Mouse (Mus musculus): ENCODE measurements around the gene Ugt1a9. TPM values are rescaled to one million over a fixed set of nuclear protein-coding genes. Genes with fewer than 3 reads are reported as not detected.
"Not testable (repeated sequence)": the region's sequence is repeated elsewhere in the genome, so short reads cannot be mapped to it uniquely, and the experiment has no call there.

Ugt1a9 gene
- polyA plus RNA-seq (2015; fragmentation: Nextera tagmentation; extraction: Ambion mirVana): 0.36 and 0.59 TPM in 2 replicates

DNA sequence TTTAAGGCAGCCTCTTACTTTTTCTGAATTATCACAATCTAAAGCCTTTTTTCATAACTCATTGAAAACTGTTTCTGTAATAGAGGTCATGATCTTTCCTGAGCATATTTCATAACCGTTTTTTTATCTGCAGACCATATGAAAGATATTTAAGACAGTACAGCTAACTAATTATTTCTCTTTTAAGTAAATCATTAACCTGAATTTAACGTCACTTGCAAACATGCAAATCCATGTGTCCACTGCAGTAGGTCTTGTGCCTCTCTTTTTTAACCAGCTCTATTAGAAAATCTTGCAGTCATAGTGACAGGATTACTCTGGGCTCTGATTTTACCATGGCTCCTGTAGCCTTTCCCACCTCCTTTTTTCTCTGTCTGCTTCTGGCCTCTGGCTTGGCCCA, at the start of gene Ugt1a9:
Gene Ugt1a9 (plus strand): TSS at position 306 of the 400 bp plus-strand sequence.
- Histone ChIP-seq H3K4me1 (replicated peaks) (no peaks in the 10 kb centered on the region), H3K4me3 (replicated peaks) (no peak within 1 kb of the TSS), H3K27me3 (no peaks in the 10 kb centered on the region), H3K36me3 (replicated peaks) (no peaks in the 10 kb centered on the region), H3K27ac (replicated peaks) (no peak within 1 kb of the TSS), H3K9me3 (replicated peaks) (no peaks in the 10 kb centered on the region), H3K4me2 (no peak within 1 kb of the TSS), H3K9ac (no peak within 1 kb of the TSS)
- WGBS (ENCODE audit: insufficient replicate concordance): 51% methylated on average over 2 of the region's 2 CpGs
- no peak for ATAC-seq (ENCODE audit: insufficient read depth)

DNA sequence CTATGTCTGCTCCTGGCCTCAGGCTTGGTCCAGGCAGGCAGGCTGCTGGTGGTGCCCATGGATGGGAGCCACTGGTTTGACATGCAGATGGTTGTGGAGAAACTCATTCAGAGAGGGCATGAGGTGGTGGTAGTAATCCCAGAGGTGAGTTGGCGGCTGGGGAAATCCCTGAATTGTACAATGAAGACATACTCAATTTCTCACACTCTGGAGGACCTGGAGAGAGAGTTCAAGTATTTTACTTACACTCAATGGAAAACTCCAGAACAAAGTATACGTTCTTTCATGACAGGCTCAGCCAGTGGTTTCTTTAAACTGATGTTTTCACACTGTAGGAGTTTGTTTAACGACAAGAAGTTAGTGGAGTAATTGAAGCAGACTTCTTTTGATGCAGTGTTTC, 45.4 kb upstream of the Ugt1a9 start:
- not testable (repeated sequence) for H3K27ac ChIP-seq (replicated peaks); ATAC-seq (ENCODE audit: insufficient read depth); H3K27me3 ChIP-seq; H3K9ac ChIP-seq; H3K36me3 ChIP-seq (replicated peaks); H3K4me1 ChIP-seq (replicated peaks); H3K9me3 ChIP-seq (replicated peaks); H3K4me3 ChIP-seq (replicated peaks); H3K4me2 ChIP-seq
- WGBS (ENCODE audit: insufficient replicate concordance): 52% methylated on average over 3 of the region's 3 CpGs

DNA sequence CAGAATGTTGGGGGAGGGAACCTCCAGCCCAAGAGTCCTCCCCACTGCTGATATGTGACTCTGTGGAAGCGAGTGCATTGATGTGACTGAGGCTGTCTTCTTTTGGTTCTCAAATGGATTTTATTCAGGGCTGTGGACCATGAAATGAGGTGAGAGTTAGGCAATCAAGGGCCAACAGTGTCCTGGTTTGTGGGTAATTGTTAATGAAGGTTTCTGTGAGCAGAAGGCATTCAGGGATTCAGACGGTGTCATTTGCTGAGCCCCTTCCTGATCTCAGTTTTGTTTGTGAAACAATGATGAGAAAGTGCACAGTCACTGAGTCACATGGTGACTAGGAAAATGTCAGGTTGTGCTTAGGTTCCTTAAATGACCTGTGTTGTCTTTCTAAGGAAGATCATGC, 27.6 kb upstream of the Ugt1a9 start:
- H3K4me3 ChIP-seq (replicated peaks); H3K27ac ChIP-seq (replicated peaks); H3K9me3 ChIP-seq (replicated peaks); H3K4me1 ChIP-seq (replicated peaks); H3K9ac ChIP-seq; H3K4me2 ChIP-seq; ATAC-seq (ENCODE audit: insufficient read depth); H3K27me3 ChIP-seq; H3K36me3 ChIP-seq (replicated peaks): not testable (repeated sequence)
- 35% methylated on average over 1 of the region's 2 CpGs for WGBS (ENCODE audit: insufficient replicate concordance)

DNA sequence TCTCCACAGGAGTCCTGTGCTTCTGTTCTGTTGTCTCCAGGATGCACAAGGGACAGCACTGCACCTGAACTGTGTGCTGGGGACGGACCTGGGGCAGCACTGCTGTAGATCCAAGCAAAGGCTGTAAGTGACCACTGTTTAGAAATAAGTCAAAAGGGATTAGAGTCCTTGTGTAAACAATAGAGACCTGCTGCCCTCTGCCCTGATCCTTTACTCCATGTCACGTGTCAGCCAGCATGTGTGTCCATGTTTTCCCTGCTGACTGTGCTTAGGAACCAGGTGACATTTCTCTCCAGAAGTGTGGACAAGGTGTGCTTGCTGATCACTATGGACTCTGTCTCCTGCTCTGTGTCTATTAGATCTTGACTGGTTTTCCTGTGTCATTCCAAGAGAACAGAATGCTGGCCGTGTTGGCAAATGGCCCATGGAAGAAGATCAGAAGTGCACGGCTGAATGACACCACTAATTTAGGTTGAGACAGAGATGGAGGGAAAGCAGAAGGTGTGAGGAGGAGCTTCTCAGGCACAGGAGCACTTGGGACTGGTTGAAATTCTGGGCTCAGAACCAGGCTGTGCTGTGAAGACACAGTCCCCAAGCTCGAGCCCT, 25.7 kb upstream of the Ugt1a9 start:
- H3K9ac ChIP-seq; H3K36me3 ChIP-seq (replicated peaks); H3K4me2 ChIP-seq; H3K9me3 ChIP-seq (replicated peaks); H3K27me3 ChIP-seq; H3K4me3 ChIP-seq (replicated peaks); H3K27ac ChIP-seq (replicated peaks); H3K4me1 ChIP-seq (replicated peaks): not testable (repeated sequence)
- ATAC-seq (ENCODE audit: insufficient read depth): peak; percentile 68
- WGBS (ENCODE audit: insufficient replicate concordance): 50% methylated on average over 4 of the region's 5 CpGs

DNA sequence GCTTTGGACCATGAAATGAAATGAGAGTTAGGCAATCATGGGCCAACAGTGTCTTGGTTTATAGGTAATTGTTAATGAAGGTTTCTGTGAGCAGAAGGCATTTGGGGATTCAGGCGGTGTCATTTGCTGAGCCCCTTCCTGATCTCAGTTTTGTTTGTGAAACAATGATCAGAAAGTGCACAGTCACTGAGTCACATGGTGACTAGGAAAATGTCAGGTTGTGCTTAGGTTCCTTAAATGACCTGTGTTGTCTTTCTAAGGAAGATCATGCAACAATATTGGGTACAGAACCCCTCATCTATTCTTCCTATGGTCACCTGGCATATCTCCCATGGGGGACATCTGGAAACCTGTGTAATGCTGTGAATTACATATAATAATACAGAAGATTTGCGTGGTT, 23.2 kb upstream of the Ugt1a9 start:
- ATAC-seq (ENCODE audit: insufficient read depth); H3K9ac ChIP-seq; H3K27me3 ChIP-seq; H3K9me3 ChIP-seq (replicated peaks); H3K36me3 ChIP-seq (replicated peaks); H3K4me2 ChIP-seq; H3K4me1 ChIP-seq (replicated peaks); H3K27ac ChIP-seq (replicated peaks); H3K4me3 ChIP-seq (replicated peaks): not testable (repeated sequence)
- 63% methylated on average over 2 of the region's 2 CpGs for WGBS (ENCODE audit: insufficient replicate concordance)

DNA sequence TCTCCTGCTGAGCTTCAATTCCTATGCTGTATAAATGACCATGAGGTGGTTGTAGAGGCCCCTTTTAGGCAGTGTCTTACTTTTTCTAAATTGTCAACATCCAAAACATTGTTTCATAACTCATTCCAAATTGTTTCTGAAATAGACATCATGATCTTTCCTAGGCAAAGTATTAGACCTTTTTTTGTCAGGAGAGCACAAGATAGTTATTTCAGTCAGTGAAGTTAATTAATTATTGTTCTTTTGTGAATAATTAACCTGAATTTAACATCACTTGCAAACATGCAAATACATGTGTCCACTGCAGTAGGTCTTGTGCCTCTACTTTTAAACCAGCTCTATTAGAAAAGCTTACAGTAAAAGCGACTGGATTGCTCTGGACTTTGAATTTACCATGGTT, 15.5 kb upstream of the Ugt1a9 start, which contains the start of gene Ugt1a10:
Gene Ugt1a10 (plus strand): TSS at position 301 of the 400 bp plus-strand sequence.
- Histone ChIP-seq H3K9ac (no peak within 1 kb of the TSS), H3K27ac (replicated peaks) (no peak within 1 kb of the TSS), H3K4me1 (replicated peaks) (no peaks in the 10 kb centered on the region), H3K4me3 (replicated peaks) (no peak within 1 kb of the TSS), H3K4me2 (no peak within 1 kb of the TSS), H3K36me3 (replicated peaks) (no peaks in the 10 kb centered on the region), H3K9me3 (replicated peaks) (no peaks in the 10 kb centered on the region), H3K27me3 (no peaks in the 10 kb centered on the region)
- WGBS (ENCODE audit: insufficient replicate concordance): 60% methylated on average over 1 of the region's 1 CpGs
- ATAC-seq (ENCODE audit: insufficient read depth): no peak

DNA sequence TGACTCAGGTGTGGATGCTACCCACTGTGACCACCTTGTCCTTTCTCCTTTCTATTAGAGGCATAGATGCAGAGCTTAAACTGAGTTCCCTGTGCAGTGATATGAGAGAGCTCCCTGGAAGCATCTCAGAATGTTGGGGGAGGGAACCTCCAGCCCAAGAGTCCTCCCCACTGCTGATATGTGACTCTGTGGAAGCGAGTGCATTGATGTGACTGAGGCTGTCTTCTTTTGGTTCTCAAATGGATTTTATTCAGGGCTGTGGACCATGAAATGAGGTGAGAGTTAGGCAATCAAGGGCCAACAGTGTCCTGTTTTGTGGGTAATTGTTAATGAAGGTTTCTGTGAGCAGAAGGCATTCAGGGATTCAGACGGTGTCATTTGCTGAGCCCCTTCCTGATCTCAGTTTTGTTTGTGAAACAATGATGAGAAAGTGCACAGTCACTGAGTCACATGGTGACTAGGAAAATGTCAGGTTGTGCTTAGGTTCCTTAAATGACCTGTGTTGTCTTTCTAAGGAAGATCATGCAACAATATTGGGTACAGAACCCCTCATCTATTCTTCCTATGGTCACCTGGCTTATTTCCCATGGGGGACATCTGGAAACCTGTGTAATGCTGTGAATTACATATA, 4.0 kb upstream of the Ugt1a9 start:
- not testable (repeated sequence) for H3K9me3 ChIP-seq (replicated peaks); H3K27me3 ChIP-seq; ATAC-seq (ENCODE audit: insufficient read depth); H3K4me2 ChIP-seq; H3K27ac ChIP-seq (replicated peaks); H3K36me3 ChIP-seq (replicated peaks); H3K4me3 ChIP-seq (replicated peaks); H3K4me1 ChIP-seq (replicated peaks); H3K9ac ChIP-seq
- WGBS (ENCODE audit: insufficient replicate concordance): 36% methylated on average over 1 of the region's 2 CpGs

DNA sequence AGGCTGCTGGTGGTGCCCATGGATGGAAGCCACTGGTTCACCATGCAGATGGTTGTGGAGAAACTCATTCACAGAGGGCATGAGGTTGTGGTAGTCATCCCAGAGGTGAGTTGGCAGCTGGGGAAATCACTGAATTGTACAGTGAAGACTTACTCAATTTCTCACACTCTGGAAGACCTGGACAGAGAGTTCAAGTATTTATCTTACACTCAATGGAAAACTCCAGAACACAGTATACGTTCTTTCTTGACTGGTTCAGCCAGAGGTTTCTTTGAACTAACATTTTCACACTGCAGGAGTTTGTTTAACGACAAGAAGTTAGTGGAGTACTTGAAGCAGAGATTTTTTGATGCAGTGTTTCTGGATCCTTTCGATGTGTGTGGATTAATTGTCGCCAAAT, 302 bp downstream of the Ugt1a9 start:
- H3K4me2 ChIP-seq: no peak overlapping the region
- WGBS (ENCODE audit: insufficient replicate concordance): 62% methylated on average over 4 of the region's 4 CpGs
- no peak overlapping the region for H3K9ac ChIP-seq
- H3K9me3 ChIP-seq (replicated peaks): no peaks in the 10 kb centered on the region
- no peak overlapping the region for H3K27ac ChIP-seq (replicated peaks)
- no peaks in the 10 kb centered on the region for H3K4me1 ChIP-seq (replicated peaks)
- ATAC-seq (ENCODE audit: insufficient read depth): no peak
- H3K27me3 ChIP-seq: no peaks in the 10 kb centered on the region
- H3K4me3 ChIP-seq (replicated peaks): no peak overlapping the region
- H3K36me3 ChIP-seq (replicated peaks): no peaks in the 10 kb centered on the region

DNA sequence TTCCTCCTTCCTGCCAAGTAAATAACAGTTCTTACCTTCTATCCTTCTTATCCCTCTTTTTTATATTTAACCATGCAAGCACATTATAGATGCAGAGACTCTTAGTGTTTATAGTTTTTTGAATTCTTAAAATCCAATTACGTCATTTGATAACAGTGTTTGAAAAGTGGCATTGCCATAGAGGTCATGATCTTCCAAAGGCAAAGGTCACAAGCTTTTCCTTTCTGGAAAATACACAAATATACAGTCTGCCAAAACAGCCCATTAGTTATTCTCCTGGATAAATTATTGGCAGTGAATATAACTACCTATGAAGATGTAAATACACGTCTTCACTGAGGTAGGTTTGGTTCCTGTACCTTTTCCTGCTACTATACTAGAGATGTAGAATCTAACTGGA, 3.9 kb downstream of the Ugt1a9 start:
- Histone ChIP-seq H3K9me3 (replicated peaks) (no peaks in the 10 kb centered on the region), H3K27me3 (no peaks in the 10 kb centered on the region), H3K4me1 (replicated peaks) (no peaks in the 10 kb centered on the region), H3K4me2 (no peak overlapping the region), H3K4me3 (replicated peaks) (no peak overlapping the region), H3K9ac (no peak overlapping the region), H3K27ac (replicated peaks) (no peak overlapping the region), H3K36me3 (replicated peaks) (no peaks in the 10 kb centered on the region)
- ATAC-seq (ENCODE audit: insufficient read depth): no peak
- 69% methylated on average over 2 of the region's 2 CpGs for WGBS (ENCODE audit: insufficient replicate concordance)

DNA sequence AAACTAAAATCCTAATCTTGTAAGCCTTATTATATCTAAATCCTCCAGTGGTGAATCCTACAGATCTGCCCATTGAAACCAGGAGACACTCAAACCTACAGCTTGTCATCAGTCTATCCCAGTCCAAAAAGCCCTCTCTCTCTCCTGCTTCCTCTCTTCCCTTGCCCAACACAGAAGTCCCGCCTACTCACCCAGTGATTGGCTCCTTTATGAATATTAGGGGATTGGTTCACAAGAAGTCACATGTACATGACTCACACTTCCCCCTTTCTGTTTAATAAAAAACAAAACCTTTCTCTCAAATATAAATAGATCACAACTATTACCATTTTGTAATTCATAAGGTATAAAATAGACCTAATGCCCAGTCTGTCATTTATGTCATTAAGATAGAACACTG, 6.5 kb downstream of the Ugt1a9 start:
- Histone ChIP-seq H3K4me3 (replicated peaks) (no peak overlapping the region), H3K36me3 (replicated peaks) (no peaks in the 10 kb centered on the region), H3K27ac (replicated peaks) (no peak overlapping the region), H3K4me2 (no peak overlapping the region), H3K9me3 (replicated peaks) (no peaks in the 10 kb centered on the region), H3K27me3 (no peaks in the 10 kb centered on the region), H3K9ac (no peak overlapping the region), H3K4me1 (replicated peaks) (no peaks in the 10 kb centered on the region)
- no peak for ATAC-seq (ENCODE audit: insufficient read depth)
- 35% methylated on average over 1 of the region's 1 CpGs for WGBS (ENCODE audit: insufficient replicate concordance)

DNA sequence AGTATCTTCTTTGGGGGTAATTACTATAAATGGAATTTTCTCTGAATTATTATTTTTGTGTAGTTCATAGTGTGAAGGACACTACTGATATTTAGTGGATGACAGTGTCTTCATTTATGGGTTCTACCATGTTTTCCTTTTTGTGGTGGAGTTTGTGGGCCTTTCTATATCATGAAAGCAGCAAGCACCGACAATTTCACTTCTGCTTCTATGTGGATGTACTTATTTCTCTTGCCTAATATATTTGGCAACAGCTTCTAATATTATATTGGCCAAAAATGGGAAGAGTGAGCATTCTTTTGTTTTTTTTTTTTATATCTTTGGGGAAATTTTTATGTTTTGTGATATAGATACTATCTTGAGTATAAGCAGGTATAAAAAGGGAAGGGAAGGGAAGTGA, 11.1 kb downstream of the Ugt1a9 start:
- no peak overlapping the region for H3K27ac ChIP-seq (replicated peaks)
- ATAC-seq (ENCODE audit: insufficient read depth): no peak
- no peak overlapping the region for H3K9ac ChIP-seq
- H3K4me1 ChIP-seq (replicated peaks): no peaks in the 10 kb centered on the region
- H3K27me3 ChIP-seq: no peaks in the 10 kb centered on the region
- H3K4me3 ChIP-seq (replicated peaks): no peak overlapping the region
- no peaks in the 10 kb centered on the region for H3K9me3 ChIP-seq (replicated peaks)
- no peak overlapping the region for H3K4me2 ChIP-seq
- WGBS (ENCODE audit: insufficient replicate concordance): 48% methylated on average over 1 of the region's 1 CpGs
- no peaks in the 10 kb centered on the region for H3K36me3 ChIP-seq (replicated peaks)

DNA sequence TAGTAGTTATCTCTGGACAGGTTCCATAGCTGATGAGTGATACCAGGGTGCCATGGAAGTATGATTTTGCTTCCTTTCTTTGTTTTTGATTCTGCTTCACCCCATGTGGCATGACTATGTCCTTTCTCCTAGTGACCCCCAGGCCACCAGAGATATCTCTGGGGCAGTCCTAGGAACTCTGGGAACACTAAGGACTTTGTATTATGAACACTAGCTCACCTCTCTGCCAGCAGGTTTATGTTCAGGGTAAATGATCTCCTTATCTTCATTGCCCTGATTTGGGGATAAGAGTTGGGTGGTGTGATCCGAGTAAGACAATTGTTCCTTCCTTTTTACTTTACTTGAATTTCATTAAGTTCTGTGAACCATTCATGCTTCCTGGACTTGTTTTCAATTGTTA, 15.5 kb downstream of the Ugt1a9 start:
- Histone ChIP-seq H3K4me3 (replicated peaks) (no peak overlapping the region), H3K36me3 (replicated peaks) (no peaks in the 10 kb centered on the region), H3K9ac (no peak overlapping the region), H3K27ac (replicated peaks) (no peak overlapping the region), H3K4me2 (no peak overlapping the region), H3K9me3 (replicated peaks) (no peaks in the 10 kb centered on the region), H3K27me3 (no peaks in the 10 kb centered on the region), H3K4me1 (replicated peaks) (no peaks in the 10 kb centered on the region)
- 39% methylated on average over 1 of the region's 1 CpGs for WGBS (ENCODE audit: insufficient replicate concordance)
- ATAC-seq (ENCODE audit: insufficient read depth): no peak
